Mouse (Mus musculus): ENCODE data around the gene Mettl16.

DNA sequence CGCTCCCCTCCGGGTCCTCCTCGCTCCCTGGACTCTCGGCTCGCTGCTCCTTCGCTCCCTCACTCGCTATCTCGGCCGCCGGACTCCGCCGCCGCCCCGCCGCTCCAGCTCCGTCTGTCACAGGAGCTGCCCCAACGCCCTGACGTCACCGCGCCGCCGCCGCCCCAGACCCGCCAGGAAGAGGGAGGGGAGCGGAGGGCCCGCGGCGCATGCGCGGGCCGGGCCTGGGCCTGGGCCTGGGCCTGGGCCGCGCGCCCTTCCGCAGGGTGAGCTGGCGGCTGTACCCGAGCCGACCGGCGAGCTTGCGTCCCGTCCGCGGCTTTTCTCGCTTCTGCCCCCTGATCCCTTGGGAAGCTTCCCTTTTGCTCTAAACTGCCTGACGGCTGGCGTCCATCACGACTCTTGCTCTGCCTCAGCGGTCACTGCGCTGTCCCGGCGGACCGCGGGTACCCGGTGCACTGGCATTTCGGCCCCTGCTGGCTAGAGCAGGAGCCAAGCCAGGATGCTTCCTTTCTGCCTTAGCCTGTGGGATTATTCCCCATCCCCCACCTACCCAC is 46.3 kb upstream of the Mettl16 start, which contains the start of gene Pafah1b1:
- TF ChIP-seq POLR2A (IDR thresholded peaks at IDR 0.05; ENCODE audit: insufficient read length, low read depth) (peak; percentile 98), E2F4 (IDR thresholded peaks at IDR 0.05; ENCODE audit: insufficient read depth) (no peak), CEBPB (IDR thresholded peaks at IDR 0.05; ENCODE audit: insufficient read depth, poor library complexity, severe bottlenecking) (no peak), MYOG (IDR thresholded peaks at IDR 0.05; ENCODE audit: control insufficient read depth in 1 of 3, insufficient read depth in 1 of 3, insufficient read length in 2 of 3, low read depth in 2 of 3) (peak in 1 of 3 experiments; percentile 1), POLR2AphosphoS2 (IDR thresholded peaks at IDR 0.05; ENCODE audit: insufficient read length, low read depth) (peak; percentile 91), REST (IDR thresholded peaks at IDR 0.05; ENCODE audit: insufficient read depth, insufficient read length) (no peak), USF1 (IDR thresholded peaks at IDR 0.05; ENCODE audit: low read depth) (no peak), MYOD1 (IDR thresholded peaks at IDR 0.05; ENCODE audit: control insufficient read depth in 1 of 3, insufficient read length in 2 of 3, low read depth in 2 of 3) (no peak), SRF (IDR thresholded peaks at IDR 0.05; ENCODE audit: control insufficient read depth, insufficient read length, low read depth) (no peak)
